Mouse (Mus musculus) 416B (cell line): ENCODE results near the gene Smtn.

Source experiments
- DNase-seq: peaks from one replicate; pipeline ENCODE4 v3.0.0; 2011; ENCODE audit warnings: low read depth

Gene Smtn

DNA sequence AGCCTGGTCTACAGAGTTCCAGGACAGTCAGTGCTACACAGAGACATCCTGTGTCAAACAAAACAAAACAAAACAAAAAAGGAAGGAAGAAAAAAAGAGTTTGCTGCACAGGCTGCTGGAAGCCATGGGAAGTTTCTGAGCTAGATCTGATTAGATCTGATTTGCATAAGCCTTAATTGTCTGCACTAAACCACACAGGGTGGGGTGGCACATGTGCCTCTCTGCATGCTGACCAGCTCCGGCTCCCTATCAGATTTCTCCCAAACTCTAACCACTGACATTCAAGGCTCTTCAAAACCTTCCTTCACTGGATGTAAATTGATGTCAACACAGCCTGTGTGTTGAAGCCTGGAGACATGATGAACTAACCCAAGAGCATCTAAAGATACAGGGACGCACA lies 6.6 kb upstream of the Smtn start:
- DNase-seq = no peak

DNA sequence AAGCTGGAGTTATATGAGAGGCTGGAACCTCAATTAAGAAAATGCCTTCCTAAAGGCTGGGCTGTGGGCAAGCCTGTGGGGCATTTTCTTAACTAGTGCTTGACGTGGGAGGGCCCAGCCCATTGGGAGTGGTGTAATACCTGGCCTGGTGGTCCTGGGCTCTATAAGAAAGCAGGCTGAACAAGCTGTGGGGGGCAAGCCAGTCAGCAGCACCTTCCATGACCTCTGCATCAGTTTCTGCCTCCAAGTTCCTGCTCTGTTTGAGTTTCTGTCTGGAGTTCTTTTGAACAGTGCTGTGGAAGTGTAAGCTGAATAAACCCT lies 5.8 kb upstream of the Smtn start:
- no peak for DNase-seq

GRCm38 (mm10) chr11:3545531-3546241 lies 5.3 kb upstream of the Smtn start:
- DNase-seq = peak; percentile 63

GRCm38 (mm10) chr11:3544409-3544808 lies 4.0 kb upstream of the Smtn start:
- no peak for DNase-seq

DNA sequence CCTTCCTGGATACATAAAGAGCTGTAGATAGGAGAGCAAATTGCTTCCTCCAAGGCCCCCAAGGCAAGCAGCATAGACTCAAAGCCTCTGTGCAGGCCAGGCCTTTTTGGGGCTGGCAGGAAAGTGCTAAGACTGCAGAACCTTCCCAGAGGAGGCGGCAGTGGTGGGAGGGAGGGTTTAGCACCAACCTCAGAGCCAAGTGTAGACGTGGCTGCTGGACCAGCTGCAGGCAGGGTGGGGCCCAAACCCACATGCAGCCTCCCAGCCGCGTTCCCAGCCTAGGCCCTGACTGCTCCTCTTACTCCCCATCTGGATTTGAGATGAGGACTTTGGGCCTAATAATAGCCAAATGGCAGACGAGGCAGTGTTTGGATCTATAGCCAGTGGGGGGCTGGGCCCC lies 2.6 kb upstream of the Smtn start:
- DNase-seq = no peak

- DNase-seq = no peak
Observed at GRCm38 (mm10) chr11:3541932-3542331, 1.5 kb upstream of the Smtn start.

DNA sequence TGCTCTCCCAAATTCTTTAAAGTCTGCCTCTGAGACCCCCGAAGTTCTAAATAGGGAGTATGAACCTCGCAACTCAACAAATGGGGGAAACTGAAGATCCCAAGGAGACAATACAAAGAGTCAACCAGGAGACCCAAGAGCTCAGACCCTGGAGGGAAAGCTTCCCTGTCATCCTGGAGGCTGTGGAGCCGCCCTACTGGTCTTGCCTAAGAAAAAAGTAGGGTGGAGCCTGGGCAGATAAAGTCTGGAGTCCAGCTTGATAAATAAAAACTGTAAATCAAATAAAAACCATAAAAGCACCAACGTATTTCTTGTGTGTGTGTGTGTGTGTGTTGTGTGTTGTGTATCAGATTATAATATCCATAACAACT lies 601 bp downstream of the Smtn start:
- DNase-seq = peak; percentile 48

- DNase-seq = peak; percentile 96
Observed at GRCm38 (mm10) chr11:3539111-3539825, 1.1 kb downstream of the Smtn start.

GRCm38 (mm10) chr11:3538341-3538740 lies 2.1 kb downstream of the Smtn start:
- peak; percentile 34 for DNase-seq

DNA sequence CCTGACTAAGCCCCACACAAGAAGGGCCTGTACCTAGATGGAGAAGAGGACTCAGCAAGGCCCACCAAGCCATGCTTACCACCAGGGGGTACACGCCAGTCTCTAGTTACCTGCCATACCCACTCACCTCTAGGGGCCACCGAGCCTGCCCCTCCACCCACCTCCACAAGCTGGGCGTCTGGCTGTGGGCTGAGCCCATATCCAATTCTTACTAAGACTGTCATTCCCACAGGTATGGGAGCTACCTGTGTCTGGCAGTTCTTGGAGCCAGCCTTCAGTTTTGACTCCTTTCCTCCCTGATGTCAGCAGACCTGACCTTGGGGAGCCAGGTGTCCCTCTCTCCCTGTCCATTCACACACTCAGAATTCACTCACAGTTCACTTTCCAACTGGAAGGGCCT lies 2.7 kb downstream of the Smtn start:
- DNase-seq = no peak

DNA sequence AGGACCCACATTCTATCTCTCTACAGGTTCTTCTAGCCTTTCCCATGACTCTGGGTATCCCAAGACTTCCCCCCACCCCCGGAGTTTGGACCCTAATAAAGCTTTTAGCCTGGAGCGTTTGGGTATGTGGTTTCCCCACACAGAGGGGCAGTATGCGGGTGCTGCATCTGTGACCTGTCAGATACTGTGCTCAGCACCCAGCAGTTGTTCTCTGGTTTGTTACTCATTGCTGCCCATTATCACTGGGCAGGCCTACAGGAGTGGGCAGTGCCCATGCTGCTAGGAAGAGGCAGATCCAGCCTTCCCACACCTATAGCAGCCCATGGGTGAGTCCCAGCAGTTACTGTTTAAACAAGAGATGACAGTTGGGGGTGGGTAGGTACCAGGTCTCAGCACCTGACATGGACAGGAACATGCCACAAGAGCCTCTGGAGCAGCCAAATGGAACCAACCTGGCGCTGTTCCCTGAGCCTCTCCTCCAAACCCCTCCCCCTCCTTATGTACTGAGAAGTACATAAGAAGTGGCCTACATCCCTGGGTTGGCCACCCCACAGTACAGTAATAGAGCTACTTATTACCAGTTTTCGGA lies 3.6 kb downstream of the Smtn start:
- DNase-seq = no peak

DNA sequence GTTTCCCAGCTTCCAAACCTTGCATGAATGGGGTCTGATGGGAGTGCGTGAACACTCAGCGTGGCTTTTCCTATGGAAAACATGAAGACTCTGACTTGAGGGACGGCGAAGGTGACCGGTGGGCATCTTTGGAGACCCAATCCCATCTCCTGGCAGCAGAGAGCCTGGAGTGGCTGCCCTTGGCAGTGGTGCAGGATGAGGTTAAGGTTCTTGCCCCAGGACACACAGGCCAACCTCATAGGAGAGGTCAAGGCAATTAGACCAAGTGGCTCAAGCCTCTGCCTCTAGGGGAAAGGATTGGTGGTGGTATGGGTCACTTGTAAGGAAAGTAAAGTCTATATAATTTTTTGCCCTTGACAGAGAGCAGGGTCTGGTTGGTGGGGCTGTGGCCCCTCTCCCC lies 4.3 kb downstream of the Smtn start:
- no peak for DNase-seq

DNA sequence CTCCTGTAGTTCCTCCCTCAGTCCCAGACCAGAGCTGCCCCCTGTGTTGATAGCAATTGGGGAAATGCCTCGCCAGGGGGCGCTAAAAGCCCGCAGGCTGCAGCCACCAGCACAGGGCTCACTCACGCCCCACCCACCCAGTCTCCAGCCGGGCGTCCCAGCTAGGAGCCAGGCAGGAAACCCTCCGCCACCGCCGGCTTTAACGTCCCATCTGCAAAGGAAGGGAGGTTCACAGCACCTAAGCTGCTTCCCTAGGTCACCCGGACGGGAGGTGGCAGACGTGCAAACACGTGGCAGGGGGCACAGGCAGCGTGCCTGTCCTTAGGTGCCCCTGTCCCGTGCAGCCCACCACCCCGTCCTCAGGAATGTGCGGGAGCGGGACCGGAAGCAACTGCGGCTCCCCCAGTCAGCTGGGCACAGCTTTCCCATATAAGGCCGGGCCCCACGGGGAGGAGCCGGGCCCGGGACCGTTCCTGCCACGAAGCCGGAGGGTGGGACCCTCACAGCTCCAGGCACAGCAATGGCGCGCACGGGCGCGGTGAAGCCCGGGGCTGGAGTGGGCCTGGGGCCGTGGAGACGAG lies 4.9 kb downstream of the Smtn start:
- peak; percentile 94 for DNase-seq

- DNase-seq = peak; percentile 84
Observed at GRCm38 (mm10) chr11:3534956-3535355, 5.5 kb downstream of the Smtn start.

DNA sequence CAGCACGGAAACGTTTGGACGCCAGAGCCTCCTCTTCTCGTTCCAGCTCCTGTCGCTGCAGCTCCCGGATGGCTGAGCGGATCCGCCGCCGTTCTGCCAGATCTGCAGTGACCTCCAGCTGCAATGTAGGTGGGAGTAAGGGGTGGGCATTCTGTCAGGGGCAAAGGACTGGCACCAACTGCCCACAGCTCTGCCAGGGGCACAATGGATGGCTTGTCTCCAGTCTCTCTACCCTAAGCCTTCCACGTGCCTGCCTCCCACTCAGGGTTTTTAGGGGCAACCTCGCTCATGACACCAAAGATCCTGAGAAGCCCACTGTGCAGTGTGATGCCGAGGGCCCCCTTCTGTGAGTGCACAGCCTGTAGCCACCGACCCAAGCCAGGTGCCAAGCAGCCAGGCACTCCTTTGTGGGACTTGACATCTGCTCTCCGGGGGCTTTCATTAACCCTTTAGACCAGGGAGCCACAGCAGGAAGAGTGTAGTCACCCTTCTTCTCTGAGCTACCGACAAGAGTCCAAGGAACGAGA lies 6.9 kb downstream of the Smtn start:
- DNase-seq = no peak

DNA sequence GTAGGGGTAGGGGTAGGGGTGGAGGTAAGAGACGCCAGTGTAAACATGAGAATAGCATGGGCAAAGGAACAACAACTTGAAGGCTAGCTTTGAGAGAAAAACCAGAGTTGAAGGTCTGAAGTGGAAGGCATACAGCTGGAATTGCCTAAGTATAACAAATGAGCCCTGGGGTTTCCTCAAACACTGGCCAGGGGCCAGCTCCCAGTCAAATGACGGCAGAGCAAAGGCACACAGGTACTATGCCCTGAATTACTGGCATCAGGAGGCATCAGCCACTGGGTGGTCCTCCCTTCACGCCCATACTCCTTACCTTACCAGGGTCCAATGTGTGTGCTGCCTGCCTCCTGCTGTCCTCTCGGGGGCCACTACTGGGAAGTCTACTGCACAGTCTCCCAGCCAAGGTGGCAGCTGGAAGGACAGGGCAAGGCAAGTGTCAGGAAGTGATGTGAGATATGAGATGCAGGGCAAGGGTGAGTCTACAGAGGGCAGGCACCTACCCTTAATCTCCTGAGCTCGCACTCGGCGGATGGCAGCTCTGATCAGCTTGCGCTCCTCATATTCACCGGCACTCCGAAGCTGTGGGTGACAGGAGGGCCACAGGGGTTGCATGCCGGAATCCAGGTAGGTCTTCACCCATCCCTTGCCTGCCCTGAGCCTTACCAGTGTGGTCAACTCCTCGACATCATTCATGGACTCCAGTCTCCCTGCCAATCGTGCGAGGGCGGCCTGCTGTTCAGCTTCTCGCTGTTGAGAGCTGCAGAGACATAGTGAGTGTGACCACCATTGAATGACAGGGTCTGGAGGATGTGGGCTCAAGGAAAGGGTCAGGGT lies 8.1 kb downstream of the Smtn start:
- DNase-seq = no peak

- peak; percentile 41 for DNase-seq
Observed at GRCm38 (mm10) chr11:3531634-3532033, 8.8 kb downstream of the Smtn start.

DNA sequence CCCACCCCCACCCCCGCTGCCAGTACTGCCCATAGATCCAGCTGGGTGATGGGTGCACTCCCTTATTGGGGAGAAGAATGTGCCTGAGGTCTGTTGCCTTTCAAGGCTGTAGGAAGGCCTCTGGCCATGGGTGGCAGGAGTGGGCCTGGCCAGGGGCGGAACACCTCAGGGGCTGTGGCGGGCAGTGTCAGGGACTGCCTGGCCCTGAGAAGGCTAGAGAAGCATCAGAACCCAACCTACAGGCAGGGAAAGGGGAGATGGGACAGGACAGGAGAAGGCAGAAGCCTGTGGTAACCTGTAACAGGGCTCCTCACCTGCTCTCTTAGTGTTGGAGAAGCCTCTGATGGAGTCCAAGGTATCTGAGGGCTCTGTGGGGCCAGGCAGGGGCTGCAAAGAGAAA lies 9.7 kb downstream of the Smtn start:
- no peak for DNase-seq

DNA sequence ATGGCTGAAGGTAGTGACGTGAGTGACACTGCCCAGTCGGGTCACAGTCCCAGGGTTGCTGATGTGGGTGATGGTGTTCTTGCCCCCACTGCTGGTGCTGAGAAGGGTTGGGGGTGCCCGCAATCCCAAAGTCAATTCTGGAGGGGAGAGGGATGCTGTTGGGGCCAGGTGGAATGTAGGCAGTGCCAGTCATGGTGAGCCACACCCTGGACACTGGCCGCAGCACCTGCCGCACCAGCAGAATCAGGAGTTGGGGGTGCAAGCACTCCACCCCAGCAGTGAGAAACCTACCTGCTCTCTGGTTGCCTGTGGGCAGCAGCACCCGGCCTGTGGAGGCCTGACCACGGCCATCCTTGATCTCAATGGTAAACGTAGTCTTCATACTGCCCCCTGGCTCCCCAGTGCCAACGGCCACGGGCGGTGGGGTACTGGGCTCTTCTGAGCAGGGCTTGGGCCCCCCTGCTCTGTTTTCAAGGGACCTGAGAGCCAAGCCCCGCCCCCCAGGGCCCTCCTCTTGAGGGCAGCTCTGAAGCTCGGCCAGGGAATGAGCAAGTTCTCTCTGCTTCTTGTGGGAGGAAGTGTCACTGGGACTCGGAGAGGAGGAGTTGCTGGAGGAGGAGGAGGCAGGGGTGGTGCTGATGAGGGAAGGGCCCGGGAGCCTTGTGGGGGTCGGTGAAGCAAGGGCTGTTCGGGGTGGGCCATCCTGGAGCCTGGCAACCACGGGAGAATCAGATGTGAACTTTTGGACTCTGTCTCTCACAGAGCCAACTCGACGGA lies 10.7 kb downstream of the Smtn start:
- no peak for DNase-seq

- DNase-seq = no peak
Observed at GRCm38 (mm10) chr11:3528208-3528607, 12.2 kb downstream of the Smtn start.

DNA sequence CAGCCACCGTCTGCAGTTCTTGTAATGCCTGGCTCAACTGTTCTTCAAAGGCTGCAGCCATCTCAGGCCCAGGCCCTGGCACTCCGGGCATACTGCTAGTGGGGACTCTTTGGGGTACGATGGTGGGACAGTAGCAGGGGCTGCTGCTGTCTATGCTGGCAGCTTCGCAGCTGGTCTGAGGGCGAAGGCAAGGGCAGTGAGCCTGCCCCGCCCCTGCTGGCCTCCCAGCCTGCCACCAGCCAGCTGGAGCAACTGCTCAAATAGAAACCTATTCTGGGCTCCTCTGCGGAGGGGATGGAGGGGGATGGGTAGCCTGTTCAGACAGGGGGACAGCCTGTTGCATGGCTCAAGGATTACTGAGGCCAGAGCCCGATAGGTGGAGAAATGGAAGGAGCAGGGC lies 12.6 kb downstream of the Smtn start:
- DNase-seq = no peak
